Mouse (Mus musculus) lung, adult 2 months (tissue): ENCODE data around the gene Eaf2.

Source experiments
- CTCF ChIP-seq: fragments of 200-500 bp; IDR thresholded peaks from 2 replicates; pipeline ENCODE4 v1.5.1; 2011; ENCODE audit warnings: mild to moderate bottlenecking, low read length, control low read depth; ENCODE audit not compliant: insufficient read depth
- POLR2A ChIP-seq: fragments of 200-500 bp; IDR thresholded peaks from 2 replicates; pipeline ENCODE4 v1.6.1; 2011; ENCODE audit warnings: low read depth, mild to moderate bottlenecking, control low read depth, low read length, borderline replicate concordance; ENCODE audit errors: extremely low read depth

GRCm38 (mm10) chr16:36882737-36883343 lies 8.0 kb upstream of the Eaf2 start:
- no peak for TF ChIP-seq CTCF
- no peak for TF ChIP-seq POLR2A
